Mouse (Mus musculus): ENCODE data around the gene Ppp2r3d. TPM values are rescaled to one million over a fixed set of nuclear protein-coding genes. Genes with fewer than 3 reads are reported as not detected.

Gene Ppp2r3d
- polyA plus RNA-seq (2014; fragmentation: Illumina TruSeq; extraction: RNeasy Lipid Tissue Mini Kit (QIAGEN cat#74804)) = 3.7 TPM

DNA sequence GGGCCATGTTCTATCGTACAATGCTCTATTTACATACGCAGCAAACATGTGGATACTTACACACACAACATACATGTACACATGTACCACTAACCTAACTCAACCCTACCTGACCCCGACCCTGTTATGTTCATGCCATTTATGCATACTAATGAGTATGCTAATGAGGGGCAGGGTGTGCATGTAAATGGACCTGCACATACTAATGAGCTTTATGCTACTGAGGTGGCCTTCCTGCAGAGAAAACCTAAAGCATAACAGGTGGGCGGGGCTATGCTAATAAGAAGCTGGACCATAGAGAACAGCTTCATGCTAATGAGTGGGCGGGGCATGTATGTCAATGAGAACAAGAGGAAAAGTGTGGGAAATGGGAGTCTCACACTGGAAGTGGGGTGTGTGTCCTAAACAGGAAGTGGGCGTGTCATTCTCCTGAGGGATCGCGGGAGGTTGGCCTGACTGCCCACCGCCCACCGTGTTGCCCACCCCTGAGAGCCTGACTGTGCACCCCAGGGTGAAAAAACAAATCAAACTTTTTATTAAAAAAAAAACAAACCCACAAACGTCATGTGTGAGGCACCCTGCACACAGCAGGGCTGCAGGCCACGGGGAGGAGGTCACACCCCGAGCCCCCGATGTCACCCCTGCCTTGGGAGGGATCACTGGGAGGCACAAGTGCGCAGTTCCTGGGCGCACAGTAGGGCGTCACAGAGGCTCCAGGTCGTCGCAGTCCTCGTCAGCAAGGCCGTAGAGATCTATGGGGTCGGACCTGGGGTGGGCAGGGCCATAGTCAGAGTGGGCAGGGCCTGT lies at the start of gene Ppp2r3d:
Gene Ppp2r3d (minus strand): TSS at position 803 of the 807 bp plus-strand sequence.

DNA sequence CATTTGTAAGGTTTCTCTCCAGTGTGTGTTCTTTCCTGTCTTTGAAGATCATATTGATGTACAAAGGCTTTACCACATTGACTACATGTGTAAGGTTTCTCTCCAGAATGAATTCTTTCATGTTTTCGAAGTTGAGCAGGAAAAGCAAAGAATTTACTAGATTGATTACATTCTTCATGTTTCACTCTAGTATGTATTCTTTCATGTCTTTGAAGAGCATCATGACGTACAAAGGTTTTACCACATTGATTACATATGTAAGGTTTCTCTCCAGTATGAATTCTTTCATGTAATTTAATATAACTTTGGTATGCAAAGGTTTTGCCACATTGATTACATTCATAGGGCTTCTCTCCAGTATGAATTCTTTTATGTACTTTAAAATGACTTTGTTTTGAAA lies 17.0 kb upstream of the Ppp2r3d start, which contains the start of gene Gm21836:
Gene Gm21836 (minus strand): TSS at position 101 of the 400 bp plus-strand sequence.

Other genes starting within 250 kb of the Ppp2r3d start
- gene 2010315B03Rik, start 164.2 kb downstream of the Ppp2r3d start, polyA plus RNA-seq (2014; fragmentation: Illumina TruSeq; extraction: RNeasy Lipid Tissue Mini Kit (QIAGEN cat#74804)) = 54.1 TPM
- gene Gm21836, start 16.9 kb upstream of the Ppp2r3d start, polyA plus RNA-seq (2014; fragmentation: Illumina TruSeq; extraction: RNeasy Lipid Tissue Mini Kit (QIAGEN cat#74804)) = not detected